Mouse (Mus musculus): ENCODE measurements around the gene Esp18.

Gene Esp18

GRCm38 (mm10) chr17:39406059-39406458 lies at the start of gene Esp18:
TSS of gene Esp18 (plus strand) at chr17:39406359.
- DNase-seq: no peak

GRCm38 (mm10) chr17:39363316-39363715 lies 42.8 kb upstream of the Esp18 start:
- DNase-seq: no peak

Measured in heart, adult 11 months (tissue).